Mouse (Mus musculus): ENCODE results near the gene Tbx2. TPM values are rescaled to one million over a fixed set of nuclear protein-coding genes. Genes with fewer than 3 reads are reported as not detected.

The Tbx2 gene
- total RNA-seq (2021): 10 to 100 TPM; 11.3 to 11.5 TPM

GRCm38 (mm10) chr11:85832231-85832924, at the start of gene Tbx2:
Gene Tbx2 (plus strand): TSS chr11:85832551.
- peak; percentile 81 for DNase-seq

DNA sequence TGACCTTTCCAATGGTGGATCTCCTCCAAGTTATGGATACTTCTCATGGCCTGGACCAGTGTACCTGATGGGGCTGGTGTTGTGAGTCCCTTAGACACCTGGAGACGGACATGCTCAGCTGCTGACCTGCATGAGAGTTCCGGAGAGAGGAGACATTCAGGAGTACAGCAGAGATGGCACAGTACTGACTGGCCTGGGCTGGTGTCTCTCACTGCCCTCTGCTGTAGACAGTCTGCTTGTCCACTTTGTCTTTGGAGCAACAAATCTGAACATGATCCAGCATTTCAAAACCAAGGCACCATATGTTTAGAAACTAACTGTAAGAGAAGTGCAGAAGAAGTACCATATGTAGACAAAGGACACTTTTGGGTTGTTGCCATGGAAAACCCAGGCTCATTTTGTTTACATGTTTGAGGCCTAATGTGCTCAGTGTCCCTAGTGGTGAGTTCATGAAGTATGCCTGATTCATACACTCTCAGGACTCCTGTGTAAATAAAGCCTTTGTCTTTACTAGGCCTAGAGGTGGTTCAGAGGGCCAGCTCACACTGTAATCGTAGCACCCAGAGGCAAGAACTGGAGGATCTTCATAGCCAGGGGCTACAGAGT, 46.1 kb upstream of the Tbx2 start:
- DNase-seq: no peak

GRCm38 (mm10) chr11:85789750-85790149, 42.6 kb upstream of the Tbx2 start:
- DNase-seq: no peak

- DNase-seq: no peak
Measured at GRCm38 (mm10) chr11:85790267-85790666, 42.1 kb upstream of the Tbx2 start.

- DNase-seq: no peak
Measured at GRCm38 (mm10) chr11:85791212-85791611, 41.1 kb upstream of the Tbx2 start.

DNA sequence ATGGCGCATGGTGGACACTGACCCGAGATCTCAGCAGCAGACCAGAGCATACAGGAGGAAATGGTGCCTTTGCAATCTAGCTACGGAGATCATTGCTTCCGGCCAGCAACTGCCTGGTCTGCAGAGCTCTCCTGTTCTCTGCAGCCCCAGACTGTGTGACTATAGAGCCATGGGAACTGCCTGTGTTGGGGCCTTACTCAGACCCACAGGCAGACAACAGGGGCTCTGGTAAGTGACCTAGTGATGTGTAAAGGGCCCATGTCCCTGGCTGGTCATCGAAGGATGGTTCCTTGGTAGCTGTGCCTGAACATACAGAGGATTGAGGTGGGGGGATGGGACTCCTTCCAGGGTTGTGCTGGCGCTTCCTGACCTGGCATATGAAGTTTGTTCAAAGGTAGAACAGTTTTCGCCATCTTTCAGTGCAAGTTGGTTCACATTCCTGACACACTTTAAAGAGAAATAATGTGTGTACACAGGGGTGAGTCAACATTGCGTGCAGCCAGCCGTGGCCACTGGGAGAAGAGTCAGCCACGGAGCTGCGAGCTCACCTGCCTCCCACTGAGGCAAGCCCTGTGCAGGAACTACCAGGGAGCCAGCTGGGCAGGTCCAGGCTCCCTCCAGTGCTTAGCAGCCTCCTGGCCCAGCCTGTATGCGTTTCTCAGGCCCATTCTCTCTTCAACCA, 39.7 kb upstream of the Tbx2 start:
- no peak for DNase-seq

GRCm38 (mm10) chr11:85799456-85799855, 32.9 kb upstream of the Tbx2 start:
- DNase-seq: peak; percentile 19

GRCm38 (mm10) chr11:85799856-85800255, 32.5 kb upstream of the Tbx2 start:
- peak; percentile 84 for DNase-seq

DNA sequence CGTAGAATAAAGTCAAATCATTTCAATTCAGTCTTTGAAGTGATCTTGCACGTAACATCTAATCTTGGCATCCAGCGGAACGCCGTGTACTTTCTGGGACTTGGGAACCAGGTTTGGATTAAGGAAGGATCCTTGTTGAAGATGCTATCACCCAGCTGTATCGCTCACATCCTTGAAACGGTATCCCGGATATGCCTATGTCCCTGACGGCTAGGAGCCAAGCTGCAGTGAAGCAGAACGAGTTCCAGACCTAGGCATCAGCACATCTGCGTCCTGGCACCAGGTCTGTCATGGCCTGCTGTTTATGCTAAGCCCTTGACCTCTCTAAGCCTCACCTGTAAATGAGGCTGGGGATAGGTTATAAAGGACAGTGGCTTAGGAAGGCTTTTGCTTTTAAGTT, 32.0 kb upstream of the Tbx2 start:
- no peak for DNase-seq

DNA sequence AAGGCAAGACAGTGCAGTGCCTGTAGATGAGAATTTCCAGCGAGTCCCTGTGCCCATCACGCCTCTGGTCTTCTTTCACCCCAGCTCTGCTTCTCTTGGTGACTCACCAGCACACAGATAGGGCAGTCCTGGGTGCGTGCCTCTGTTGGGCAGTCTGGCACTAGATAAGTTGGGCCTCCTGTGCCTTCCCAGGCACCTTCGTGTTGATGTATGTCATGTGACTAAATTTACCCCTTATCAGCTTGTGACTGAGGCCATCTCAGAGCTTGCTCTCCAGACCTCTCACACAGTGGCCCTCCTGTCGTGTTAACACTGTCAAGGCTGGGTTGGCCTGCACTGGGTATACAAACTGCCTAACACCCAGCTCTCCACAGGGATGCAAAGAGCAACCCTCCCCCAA, 28.3 kb upstream of the Tbx2 start:
- DNase-seq: peak; percentile 26

DNA sequence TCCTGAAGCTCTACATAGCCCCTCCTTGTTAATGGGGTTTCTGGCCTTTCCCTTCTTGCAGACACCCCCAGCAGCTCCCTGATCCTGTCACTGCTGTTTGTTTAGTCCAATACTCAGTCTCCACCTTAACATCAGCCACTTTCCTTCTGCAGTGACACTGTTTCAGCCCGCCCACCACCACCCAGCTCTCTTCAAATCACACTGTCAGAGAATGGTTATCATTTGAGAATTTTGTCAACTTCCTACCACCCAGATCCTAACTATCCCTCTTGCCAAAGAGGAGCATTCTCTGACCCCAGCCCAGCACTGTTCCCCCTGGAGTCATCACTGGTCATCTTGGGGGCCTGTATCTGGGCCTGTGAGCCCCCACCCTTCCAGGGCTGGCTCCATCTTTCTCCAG, 26.6 kb upstream of the Tbx2 start:
- DNase-seq: no peak

- no peak for DNase-seq
Measured at GRCm38 (mm10) chr11:85807353-85807752, 25.0 kb upstream of the Tbx2 start.

DNA sequence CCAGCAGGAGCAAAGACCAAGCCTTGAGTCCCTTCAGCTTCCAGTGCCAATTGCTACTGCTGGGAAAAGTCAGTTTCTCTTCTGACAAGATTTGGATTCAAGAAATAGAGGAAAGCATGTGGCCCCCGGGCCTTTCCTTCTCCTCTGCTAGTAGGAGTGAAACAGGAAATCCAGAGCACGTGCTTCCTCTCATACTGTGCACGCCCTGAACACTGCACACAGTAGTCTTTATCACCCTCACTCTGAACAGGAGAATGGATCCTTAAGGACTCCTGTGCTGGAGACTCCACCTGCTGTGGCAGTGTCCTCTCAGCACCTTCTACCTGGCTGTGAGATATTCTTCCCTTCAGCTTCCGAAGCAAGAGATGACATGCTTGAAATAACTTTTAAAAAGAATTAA, 21.1 kb upstream of the Tbx2 start:
- DNase-seq: no peak

DNA sequence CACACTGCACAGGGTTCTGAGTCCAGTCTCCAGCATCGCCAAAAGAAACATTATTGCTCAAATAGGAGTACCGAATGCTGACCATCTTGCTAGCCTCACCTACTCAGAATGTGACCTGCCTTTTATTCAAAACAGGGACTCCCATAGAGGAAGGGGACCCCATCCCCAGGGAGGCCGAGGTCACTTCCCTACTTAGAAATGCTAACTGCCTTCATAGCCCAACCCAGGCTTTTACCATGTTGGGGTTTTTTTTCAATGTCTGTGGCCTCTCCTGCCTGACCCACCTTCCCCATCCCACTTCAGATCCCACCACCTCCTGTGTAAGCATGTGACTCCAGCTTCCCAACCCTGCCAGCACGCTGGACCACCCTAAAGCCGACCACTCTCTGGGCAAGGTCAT, 20.7 kb upstream of the Tbx2 start:
- DNase-seq: no peak

- DNase-seq: no peak
Measured at GRCm38 (mm10) chr11:85812201-85812966, 20.0 kb upstream of the Tbx2 start.

- no peak for DNase-seq
Measured at GRCm38 (mm10) chr11:85814678-85815077, 17.7 kb upstream of the Tbx2 start.

GRCm38 (mm10) chr11:85816471-85816870, 15.9 kb upstream of the Tbx2 start:
- no peak for DNase-seq

DNA sequence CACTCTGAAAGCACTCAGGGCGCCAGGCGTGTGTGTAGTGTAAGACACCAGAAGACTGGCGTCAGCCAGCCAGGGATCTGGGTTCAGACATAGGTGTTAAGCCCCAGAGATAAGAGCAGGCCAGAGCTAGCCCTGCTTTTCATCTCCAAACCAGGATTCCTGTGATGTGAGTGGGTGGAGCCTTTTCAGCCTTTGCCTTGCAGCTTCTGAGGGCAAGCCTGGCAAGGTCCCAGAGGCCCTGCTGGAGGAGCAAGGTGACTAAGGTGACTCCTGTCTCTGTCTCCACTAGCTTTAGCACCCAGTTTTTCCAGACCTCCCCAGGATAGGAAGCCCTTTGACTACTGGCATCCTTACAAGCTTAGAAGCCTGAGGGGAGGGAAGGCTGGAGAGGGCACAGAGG, 13.9 kb upstream of the Tbx2 start:
- no peak for DNase-seq

DNA sequence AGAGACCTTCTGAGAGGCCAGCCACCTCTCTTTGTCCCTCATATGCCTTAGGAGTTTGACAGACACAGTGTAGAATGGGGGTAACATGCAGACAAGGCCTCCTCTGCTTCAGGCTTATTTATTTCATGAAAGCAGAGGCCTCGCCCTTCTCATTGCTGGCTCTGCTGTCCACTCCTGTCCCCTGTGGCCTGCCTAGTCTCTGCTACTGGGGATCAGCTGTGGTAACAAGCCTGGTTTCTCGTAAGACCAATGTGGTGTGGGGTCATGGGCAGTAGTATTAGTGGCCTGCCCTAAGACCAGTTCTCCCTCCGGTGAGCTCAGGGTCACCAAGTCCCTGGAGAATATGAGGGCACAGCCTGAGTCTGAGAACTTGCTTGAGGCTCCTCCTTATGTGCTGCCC, 11.4 kb upstream of the Tbx2 start:
- DNase-seq: no peak

DNA sequence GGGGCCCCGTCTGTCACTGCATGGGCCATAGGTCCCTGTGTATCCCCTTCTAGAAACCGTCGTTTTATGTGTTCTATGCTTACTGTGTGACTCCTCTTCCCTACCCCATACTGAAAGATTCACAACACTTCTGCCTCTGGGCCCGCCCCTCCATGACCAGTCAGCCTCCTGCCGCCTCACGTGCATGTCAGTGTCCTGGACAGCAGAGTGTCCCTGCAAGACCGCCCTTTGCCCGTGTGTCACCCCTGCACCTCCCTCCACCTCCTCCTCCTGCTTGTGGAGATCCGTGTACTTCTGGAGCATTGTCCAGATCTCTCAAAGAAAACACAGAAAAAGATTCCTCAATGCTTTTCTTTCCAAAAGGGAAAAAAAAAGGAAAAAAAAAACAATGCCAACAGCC, 10.7 kb upstream of the Tbx2 start:
- no peak for DNase-seq

DNA sequence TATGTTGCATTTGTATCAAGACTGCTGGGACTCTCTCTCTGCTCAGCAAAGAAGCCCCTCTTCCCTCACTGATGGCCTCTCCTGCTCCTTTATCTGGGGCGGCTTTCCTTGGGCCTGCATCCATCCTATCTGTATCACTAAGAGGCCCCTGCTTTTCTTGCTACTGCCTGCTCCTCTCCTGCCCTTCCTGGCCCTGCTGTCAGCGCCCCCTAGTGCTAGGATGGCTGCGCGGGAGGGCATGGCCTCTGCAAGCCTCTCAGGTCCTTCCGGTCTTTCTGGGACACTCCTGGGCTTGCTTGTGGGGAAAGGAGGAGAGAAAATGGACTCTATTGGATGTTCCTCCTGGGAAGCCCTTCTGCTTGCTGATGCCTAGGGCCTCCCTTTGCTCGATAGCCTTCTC, 9.2 kb upstream of the Tbx2 start:
- peak; percentile 95 for DNase-seq

DNA sequence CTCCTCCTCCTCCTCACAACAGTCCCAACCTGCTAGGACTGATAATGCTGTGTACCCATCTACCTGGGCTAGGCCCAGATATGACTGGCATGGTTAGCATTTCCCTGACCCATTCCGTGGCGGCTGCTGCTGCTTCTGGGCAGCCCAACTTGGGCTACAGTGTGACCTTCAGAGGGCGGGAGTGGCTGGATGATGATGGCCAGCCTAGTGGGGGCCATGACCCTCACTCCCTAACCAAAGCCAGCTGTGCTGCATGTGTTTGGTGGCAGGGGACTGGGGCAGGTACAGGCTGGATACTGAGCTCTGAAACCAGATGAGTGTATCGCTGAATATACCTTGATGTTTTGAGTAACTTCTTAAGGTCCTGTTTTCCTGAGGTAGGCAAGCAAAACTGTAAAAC, 8.6 kb upstream of the Tbx2 start:
- no peak for DNase-seq

GRCm38 (mm10) chr11:85825031-85825430, 7.3 kb upstream of the Tbx2 start:
- no peak for DNase-seq
